Mouse (Mus musculus) kidney, adult 2 months (tissue): ENCODE measurements at regions not wholly inside any gene's neighbourhood (a gene's known extent, or its start where the extent isn't known, plus 50 kb on each side); places are given as distances from the start of the nearest gene placed in this dataset.

ENCODE experiments used
- CTCF ChIP-seq: fragments of 200-500 bp; conservative IDR thresholded peaks from 2 replicates; pipeline ENCODE4 v1.5.1; 2011; ENCODE audit warnings: low read depth, mild to moderate bottlenecking, control low read depth, low read length, moderate library complexity, mixed read lengths; ENCODE audit not compliant: insufficient read depth, insufficient read length
- POLR2A ChIP-seq: fragments of 200-500 bp; IDR thresholded peaks from one replicate; pipeline ENCODE4 v1.6.1; 2011; ENCODE audit warnings: low read depth, low read length, control low read depth

DNA sequence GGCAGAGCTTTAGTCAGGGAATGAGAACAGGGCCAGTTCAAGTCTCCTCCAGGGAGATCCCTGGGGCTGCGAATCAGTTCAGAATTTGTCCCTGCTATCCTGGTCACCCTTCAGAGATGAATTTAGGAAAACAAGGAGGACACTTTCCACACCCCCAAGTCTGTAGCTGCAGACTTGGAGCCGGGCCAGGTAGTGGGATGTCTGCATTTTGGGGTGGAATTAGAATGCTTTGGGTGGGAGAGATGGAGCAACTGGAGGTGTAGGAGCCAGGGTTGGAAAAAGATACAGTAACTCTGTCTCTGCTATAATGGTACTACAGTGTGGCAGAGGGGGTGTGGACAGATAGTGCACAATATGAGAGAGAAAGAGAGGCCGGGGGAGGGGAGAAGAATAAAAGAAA, 173.6 kb upstream of the Grik3 start:
- TF ChIP-seq POLR2A = no peak
- TF ChIP-seq CTCF = no peak
